Mouse (Mus musculus) G1E-ER4 (cell line): ENCODE data around the gene Ibtk. TPM values are rescaled to one million over a fixed set of nuclear protein-coding genes. Genes with fewer than 3 reads are reported as not detected.

Experiments
- GATA1 ChIP-seq: IDR thresholded peaks from one replicate; pipeline ENCODE4 v1.8.0; 2012; ENCODE audit warnings: low read length, inconsistent platforms
- polyA plus RNA-seq: library from polyadenylated mRNA; stranded (reverse); fragments of >175 nt; gene quantifications from 2 replicates; pipeline ENCODE4 v1.2.3, GENCODE M21; 2012

The Ibtk gene
- polyA plus RNA-seq, 1 experiment: 30.1 TPM

DNA sequence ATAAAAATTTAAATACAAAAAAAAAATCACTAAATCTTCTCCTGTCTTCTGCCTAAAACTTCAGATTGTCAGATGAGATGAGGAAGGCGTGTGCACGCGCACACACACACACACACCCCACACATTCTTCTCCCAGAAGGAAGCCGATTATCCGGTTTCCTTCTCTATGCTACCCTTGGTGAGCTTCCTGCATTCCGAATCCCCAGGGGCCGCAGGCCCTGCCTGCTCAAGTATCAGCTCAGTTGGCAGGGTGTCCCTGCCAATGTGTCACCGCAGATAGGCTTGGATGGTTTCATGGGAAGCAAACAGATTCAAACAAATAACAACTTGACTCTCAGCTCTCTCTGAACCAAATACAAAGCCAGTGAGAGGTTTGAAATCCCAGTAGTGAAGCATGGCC lies 86.0 kb downstream of the Ibtk start:
- TF ChIP-seq GATA1: no peak

DNA sequence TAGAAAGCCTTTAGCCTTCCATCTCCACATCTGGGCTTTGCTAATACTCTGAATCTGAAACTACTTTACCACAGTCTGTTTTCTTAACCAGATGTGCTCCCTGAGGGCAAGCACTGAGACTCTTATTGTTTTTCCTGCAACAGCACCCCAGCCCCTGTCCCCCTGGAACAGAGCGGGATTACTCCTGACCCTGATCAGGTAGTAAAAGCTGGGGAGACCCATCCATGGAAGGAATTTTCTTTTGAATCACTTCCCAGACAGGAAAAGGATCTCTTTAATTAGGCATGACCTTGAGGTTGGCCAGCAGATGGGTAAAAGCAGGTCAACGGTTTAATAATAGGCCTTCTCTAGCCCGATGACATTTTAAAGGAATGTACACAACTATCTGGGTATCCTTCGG lies 95.7 kb downstream of the Ibtk start:
- TF ChIP-seq GATA1: no peak

DNA sequence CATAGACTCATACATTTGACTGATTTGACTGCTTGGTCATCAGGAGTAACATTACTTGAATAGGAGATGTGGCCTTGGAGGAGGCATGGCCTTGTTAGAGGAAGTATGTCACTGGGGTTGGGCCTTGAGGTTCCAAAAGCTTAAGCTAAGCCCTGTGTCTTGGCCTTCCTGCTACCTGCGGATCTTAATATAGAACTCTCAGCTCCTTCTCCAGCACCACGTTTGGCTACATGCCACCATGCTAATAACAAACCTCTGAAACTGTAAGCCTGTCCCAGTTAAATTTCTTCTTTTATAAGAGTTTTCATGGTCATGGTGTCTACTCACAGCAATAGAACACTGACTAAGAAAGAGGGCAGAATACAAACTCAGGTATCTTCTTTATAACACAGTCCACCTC lies 110.9 kb downstream of the Ibtk start:
- no peak for TF ChIP-seq GATA1

Other genes starting within 250 kb of the Ibtk start
- gene Tpbg, start 93.0 kb upstream of the Ibtk start, polyA plus RNA-seq: not detected in 2 replicates